Mouse (Mus musculus): Measurements from ENCODE around the gene Pms1. TPM values are rescaled to one million over a fixed set of nuclear protein-coding genes. Genes with fewer than 3 reads are reported as not detected.
"Not testable (repeated sequence)": the region's sequence is repeated elsewhere in the genome, so short reads cannot be mapped to it uniquely, and the experiment has no call there.

The Pms1 gene
- 26.7 and 27.9 TPM in 2 replicates for polyA plus RNA-seq (2011; ENCODE audit: insufficient read depth, insufficient read length, low read depth, missing spikeins)

DNA sequence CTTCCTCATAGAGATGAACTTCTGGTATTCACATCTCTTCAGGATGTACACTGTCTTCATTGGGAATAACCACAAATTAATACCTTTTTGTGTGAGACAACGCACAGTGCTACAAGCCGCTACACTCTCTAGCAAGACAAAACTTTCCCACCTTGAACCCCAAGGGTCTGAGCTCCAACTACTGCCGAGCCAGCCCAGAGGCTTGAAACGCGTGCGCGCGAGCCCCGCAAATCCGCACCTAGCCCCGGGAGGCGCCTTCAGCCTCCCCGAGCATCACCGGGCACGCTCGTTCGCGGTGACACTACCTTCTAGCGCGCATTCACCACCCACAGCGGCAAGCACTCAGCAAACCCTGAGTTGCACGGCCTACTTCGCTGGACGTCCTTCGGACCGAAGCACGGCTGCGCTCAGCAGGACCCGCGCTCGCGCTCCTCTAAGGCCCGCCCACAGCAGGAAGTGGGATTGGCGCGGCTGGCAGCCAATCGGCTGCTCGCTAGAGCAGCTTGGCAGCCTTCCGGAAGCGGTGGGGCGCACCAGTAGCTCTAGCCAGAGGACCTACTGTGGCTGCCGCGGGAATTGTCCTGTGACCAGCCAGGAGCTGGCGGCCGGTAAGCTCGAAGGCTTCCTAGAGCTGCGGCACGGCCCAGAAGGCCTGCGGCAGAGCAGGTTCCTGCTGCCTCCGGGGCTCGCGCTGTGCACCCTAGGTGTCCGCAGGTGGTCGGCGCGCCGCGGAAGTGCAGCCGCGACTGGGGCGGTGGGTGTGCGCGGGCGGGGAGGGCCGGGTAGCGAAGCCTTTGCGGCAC lies at the start of gene Pms1, which contains the start of the genes Ormdl1 and Gm28778:
TSS of gene Pms1 (minus strand) at position 438 of the 803 bp plus-strand sequence.
TSS of gene Ormdl1 (plus strand) at position 515 of the 803 bp plus-strand sequence.
TSS of gene Gm28778 (plus strand) at position 531 of the 803 bp plus-strand sequence.
- no peaks in the 10 kb centered on the region for H3K4me1 ChIP-seq (ENCODE audit: control insufficient read depth, insufficient read depth, low read length)
- no peaks in the 10 kb centered on the region for H3K9me3 ChIP-seq (replicated peaks; ENCODE audit: control insufficient read depth, insufficient read depth, low read length, poor library complexity, severe bottlenecking)
- H3K27me3 ChIP-seq (ENCODE audit: control insufficient read depth, insufficient read depth, low read length, poor library complexity, severe bottlenecking), result no peaks in the 10 kb centered on the region
- peak within 1 kb of the TSS; percentile 90 for H3K4me3 ChIP-seq (ENCODE audit: low read depth, low read length)
- H3K27ac ChIP-seq (ENCODE audit: insufficient read depth, low read length), result peak within 1 kb of the TSS; percentile 12; the same call in 1 of the 2 replicates
- H3K36me3 ChIP-seq (ENCODE audit: control insufficient read depth, insufficient read depth, low read length, poor library complexity, severe bottlenecking), result peaks cover 6% of the 10 kb centered on the region
- no peak for TF ChIP-seq CTCF (IDR thresholded peaks at IDR 0.05; ENCODE audit: low read depth, low read length)
- no peak for TF ChIP-seq EP300 (IDR thresholded peaks at IDR 0.05; ENCODE audit: insufficient read depth, low read depth, low read length)
- peak; percentile 95 for TF ChIP-seq POLR2A (IDR thresholded peaks at IDR 0.05; ENCODE audit: insufficient read depth, low read length)
- H3K9ac ChIP-seq (ENCODE audit: low read depth, poor library complexity, severe bottlenecking), result peak within 1 kb of the TSS; percentile 29

DNA sequence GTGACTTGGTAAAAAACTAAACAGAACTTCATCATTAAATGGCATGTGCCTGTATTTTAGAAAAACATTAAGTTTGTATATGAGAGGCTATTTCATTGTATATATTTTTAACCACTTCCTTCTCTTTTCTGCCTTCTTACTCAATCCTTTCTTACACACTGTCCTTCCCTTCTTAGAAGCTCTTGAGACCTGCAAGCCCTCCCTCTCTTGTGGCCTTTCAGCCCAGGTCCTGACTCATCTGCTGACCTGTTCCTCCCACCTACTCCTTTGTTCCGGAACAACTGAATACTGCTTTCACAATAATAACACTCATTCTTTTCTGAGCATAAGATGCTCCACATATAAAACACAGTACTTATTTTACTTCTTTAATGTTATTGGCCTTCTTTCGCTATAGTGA lies 44.3 kb upstream of the Pms1 start:
- H3K27ac ChIP-seq (ENCODE audit: insufficient read depth, low read length), result no peak overlapping the region
- no peak overlapping the region for H3K4me3 ChIP-seq (ENCODE audit: low read depth, low read length)
- no peaks in the 10 kb centered on the region for H3K4me1 ChIP-seq (ENCODE audit: control insufficient read depth, insufficient read depth, low read length)
- no peak for TF ChIP-seq POLR2A (IDR thresholded peaks at IDR 0.05; ENCODE audit: insufficient read depth, low read length)
- no peak for TF ChIP-seq CTCF (IDR thresholded peaks at IDR 0.05; ENCODE audit: low read depth, low read length)
- TF ChIP-seq EP300 (IDR thresholded peaks at IDR 0.05; ENCODE audit: insufficient read depth, low read depth, low read length), result no peak
- H3K36me3 ChIP-seq (ENCODE audit: control insufficient read depth, insufficient read depth, low read length, poor library complexity, severe bottlenecking), result peaks cover 6% of the 10 kb centered on the region
- no peaks in the 10 kb centered on the region for H3K27me3 ChIP-seq (ENCODE audit: control insufficient read depth, insufficient read depth, low read length, poor library complexity, severe bottlenecking)
- no peak overlapping the region for H3K9ac ChIP-seq (ENCODE audit: low read depth, poor library complexity, severe bottlenecking)
- H3K9me3 ChIP-seq (replicated peaks; ENCODE audit: control insufficient read depth, insufficient read depth, low read length, poor library complexity, severe bottlenecking), result no peaks in the 10 kb centered on the region

DNA sequence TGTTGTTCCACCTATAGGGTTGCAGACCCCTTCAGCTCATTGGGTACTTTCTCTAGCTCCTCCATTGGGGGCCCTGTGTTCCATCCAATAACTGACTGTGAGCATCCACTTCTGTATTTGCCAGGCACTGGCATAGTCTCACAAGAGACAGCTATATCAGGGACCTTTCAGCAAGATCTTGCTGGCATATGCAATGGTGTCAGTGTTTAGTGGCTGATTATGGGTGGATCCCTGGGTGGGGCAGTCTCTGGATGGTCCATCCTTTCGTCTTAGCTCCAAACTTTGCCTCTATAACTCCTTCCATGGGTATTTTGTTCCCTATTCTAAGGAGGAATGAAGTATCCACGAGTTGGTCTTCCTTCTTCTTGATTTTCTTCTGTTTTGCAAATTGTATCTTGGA lies 40.6 kb upstream of the Pms1 start:
- H3K9ac ChIP-seq (ENCODE audit: low read depth, poor library complexity, severe bottlenecking); H3K4me1 ChIP-seq (ENCODE audit: control insufficient read depth, insufficient read depth, low read length); H3K27ac ChIP-seq (ENCODE audit: insufficient read depth, low read length); H3K27me3 ChIP-seq (ENCODE audit: control insufficient read depth, insufficient read depth, low read length, poor library complexity, severe bottlenecking); H3K9me3 ChIP-seq (replicated peaks; ENCODE audit: control insufficient read depth, insufficient read depth, low read length, poor library complexity, severe bottlenecking); H3K36me3 ChIP-seq (ENCODE audit: control insufficient read depth, insufficient read depth, low read length, poor library complexity, severe bottlenecking); H3K4me3 ChIP-seq (ENCODE audit: low read depth, low read length): not testable (repeated sequence)

DNA sequence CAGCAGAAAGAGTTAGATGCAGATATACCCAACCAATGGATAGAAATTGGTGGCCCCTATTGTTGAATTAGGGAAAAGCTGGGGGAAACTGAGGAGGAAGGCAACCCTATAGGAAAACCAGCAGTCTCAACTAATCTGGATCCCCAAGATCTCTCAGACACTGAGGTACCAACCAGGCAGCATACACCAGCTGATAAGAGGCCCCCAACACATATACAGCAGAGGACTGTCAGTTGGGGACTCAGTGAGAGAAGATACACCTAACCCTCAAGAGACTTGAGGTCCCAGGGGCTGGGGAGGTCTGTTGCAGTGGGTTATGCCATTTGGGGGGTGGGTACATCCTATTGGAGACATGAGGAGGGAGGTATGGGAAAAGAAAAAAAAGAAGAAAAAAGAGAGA lies 38.6 kb upstream of the Pms1 start:
- TF ChIP-seq EP300 (IDR thresholded peaks at IDR 0.05; ENCODE audit: insufficient read depth, low read depth, low read length), result no peak
- no peak for TF ChIP-seq CTCF (IDR thresholded peaks at IDR 0.05; ENCODE audit: low read depth, low read length)
- TF ChIP-seq POLR2A (IDR thresholded peaks at IDR 0.05; ENCODE audit: insufficient read depth, low read length), result no peak
- peaks cover 5% of the 10 kb centered on the region; the same call in 1 of the 2 replicates for H3K9me3 ChIP-seq (replicated peaks; ENCODE audit: control insufficient read depth, insufficient read depth, low read length, poor library complexity, severe bottlenecking)

DNA sequence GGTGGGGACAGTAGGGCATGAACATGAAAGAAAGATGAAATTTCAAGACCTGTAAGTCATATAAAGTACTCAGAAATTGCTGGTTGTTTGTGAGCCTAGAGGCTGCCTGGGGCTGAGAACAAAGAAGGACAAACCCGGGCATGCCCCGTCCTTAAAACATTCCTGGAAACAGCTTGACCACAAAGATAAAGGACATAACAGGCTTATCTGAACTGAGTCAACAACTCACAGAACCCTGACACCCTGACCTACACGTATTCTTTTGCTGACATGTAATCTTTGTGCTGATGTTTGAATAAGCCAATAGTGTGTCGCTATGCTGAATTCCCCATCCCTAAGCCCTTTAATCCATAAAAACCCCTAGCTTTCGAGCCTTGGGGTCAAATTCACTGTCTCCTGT lies 36.7 kb upstream of the Pms1 start:
- not testable (repeated sequence) for H3K4me3 ChIP-seq (ENCODE audit: low read depth, low read length); H3K27ac ChIP-seq (ENCODE audit: insufficient read depth, low read length); H3K9ac ChIP-seq (ENCODE audit: low read depth, poor library complexity, severe bottlenecking); H3K4me1 ChIP-seq (ENCODE audit: control insufficient read depth, insufficient read depth, low read length); H3K36me3 ChIP-seq (ENCODE audit: control insufficient read depth, insufficient read depth, low read length, poor library complexity, severe bottlenecking); H3K27me3 ChIP-seq (ENCODE audit: control insufficient read depth, insufficient read depth, low read length, poor library complexity, severe bottlenecking); H3K9me3 ChIP-seq (replicated peaks; ENCODE audit: control insufficient read depth, insufficient read depth, low read length, poor library complexity, severe bottlenecking)

More for the DNA sequence above, 38.6 kb upstream of the Pms1 start:
- no peak overlapping the region for H3K9ac ChIP-seq (ENCODE audit: low read depth, poor library complexity, severe bottlenecking)
- H3K36me3 ChIP-seq (ENCODE audit: control insufficient read depth, insufficient read depth, low read length, poor library complexity, severe bottlenecking), result no peaks in the 10 kb centered on the region
- no peaks in the 10 kb centered on the region for H3K27me3 ChIP-seq (ENCODE audit: control insufficient read depth, insufficient read depth, low read length, poor library complexity, severe bottlenecking)
- H3K27ac ChIP-seq (ENCODE audit: insufficient read depth, low read length), result no peak overlapping the region
- H3K4me1 ChIP-seq (ENCODE audit: control insufficient read depth, insufficient read depth, low read length), result no peaks in the 10 kb centered on the region
- H3K4me3 ChIP-seq (ENCODE audit: low read depth, low read length), result no peak overlapping the region

DNA sequence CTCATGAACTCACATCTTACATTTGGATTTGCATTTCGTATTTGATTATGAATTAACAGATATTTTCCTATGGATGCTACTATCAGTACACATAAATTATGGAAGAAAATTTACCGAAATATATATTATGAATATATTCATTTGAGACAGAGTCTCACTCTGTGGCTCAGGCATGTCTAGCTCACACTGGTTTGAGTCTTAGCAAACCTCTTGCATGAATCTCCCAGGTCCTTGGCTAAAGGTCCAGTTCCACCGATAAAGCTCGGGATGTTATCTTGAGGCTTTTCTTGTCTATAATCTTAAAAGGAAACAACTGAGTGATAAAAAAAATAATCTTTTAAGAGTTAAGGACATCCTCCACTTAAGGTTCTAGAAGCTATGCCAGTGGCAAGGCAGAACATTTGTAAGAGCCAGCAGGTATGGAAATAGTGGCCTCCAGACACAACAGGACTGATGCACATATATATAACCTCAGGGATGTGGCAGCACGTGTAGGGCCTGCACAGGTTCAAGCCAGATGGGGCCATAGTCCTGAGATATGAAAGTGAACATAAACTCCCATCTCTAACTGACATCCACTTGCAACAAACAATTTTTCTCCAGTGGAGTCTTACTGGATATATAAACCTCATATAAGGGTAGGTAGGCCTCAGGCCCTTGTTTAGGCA lies 28.1 kb upstream of the Pms1 start:
- Histone ChIP-seq H3K36me3 (ENCODE audit: control insufficient read depth, insufficient read depth, low read length, poor library complexity, severe bottlenecking) (peaks cover 2% of the 10 kb centered on the region), H3K27ac (ENCODE audit: insufficient read depth, low read length) (no peak overlapping the region), H3K4me3 (ENCODE audit: low read depth, low read length) (no peak overlapping the region), H3K27me3 (ENCODE audit: control insufficient read depth, insufficient read depth, low read length, poor library complexity, severe bottlenecking) (no peaks in the 10 kb centered on the region), H3K4me1 (ENCODE audit: control insufficient read depth, insufficient read depth, low read length) (no peaks in the 10 kb centered on the region), H3K9ac (ENCODE audit: low read depth, poor library complexity, severe bottlenecking) (no peak overlapping the region), H3K9me3 (replicated peaks; ENCODE audit: control insufficient read depth, insufficient read depth, low read length, poor library complexity, severe bottlenecking) (no peaks in the 10 kb centered on the region)
- no peak for TF ChIP-seq EP300 (IDR thresholded peaks at IDR 0.05; ENCODE audit: insufficient read depth, low read depth, low read length)
- no peak for TF ChIP-seq POLR2A (IDR thresholded peaks at IDR 0.05; ENCODE audit: insufficient read depth, low read length)
- TF ChIP-seq CTCF (IDR thresholded peaks at IDR 0.05; ENCODE audit: low read depth, low read length), result no peak
